Mouse (Mus musculus) liver, embryonic 12.5 days (tissue): ENCODE results near the gene Pdcd2. TPM values are rescaled to one million over a fixed set of nuclear protein-coding genes. Genes with fewer than 3 reads are reported as not detected.
"Not testable (repeated sequence)": the region's sequence is repeated elsewhere in the genome, so short reads cannot be mapped to it uniquely, and the experiment has no call there.

Source experiments
- ATAC-seq: fragments of 200-750 bp; cut with Nextera tagmentation; 2 replicates; pipeline ENCODE4 v1.8.0; 2017; ENCODE audit warnings: moderate number of reproducible peaks, mild to moderate bottlenecking, moderate library complexity
- H3K27ac ChIP-seq: fragments of 300-500 bp; sonication (generic); 2 replicates; pipeline ENCODE4 v1.5.1; 2016; ENCODE audit warnings: mild to moderate bottlenecking
- H3K27me3 ChIP-seq: fragments of 300-500 bp; sonication (generic); replicated peaks from 2 replicates; pipeline ENCODE4 v1.6.1; 2016; ENCODE audit warnings: mild to moderate bottlenecking, moderate library complexity
- H3K36me3 ChIP-seq: fragments of 300-500 bp; sonication (generic); 2 replicates; pipeline ENCODE4 v1.6.1; 2016; ENCODE audit warnings: mild to moderate bottlenecking, moderate library complexity
- H3K4me1 ChIP-seq: fragments of 300-500 bp; sonication (generic); 2 replicates; pipeline ENCODE4 v1.6.1; 2016
- H3K4me2 ChIP-seq: fragments of 300-500 bp; sonication (generic); 2 replicates; pipeline ENCODE4 v1.6.1; 2016; ENCODE audit warnings: mild to moderate bottlenecking, moderate library complexity
- H3K4me3 ChIP-seq: fragments of 300-500 bp; sonication (generic); 2 replicates; pipeline ENCODE4 v1.5.1; 2016; ENCODE audit warnings: mild to moderate bottlenecking, moderate library complexity
- H3K9ac ChIP-seq: fragments of 300-500 bp; sonication (generic); 2 replicates; pipeline ENCODE4 v1.6.1; 2016; ENCODE audit warnings: mild to moderate bottlenecking, moderate library complexity
- H3K9me3 ChIP-seq: fragments of 300-500 bp; sonication (generic); replicated peaks from 2 replicates; pipeline ENCODE4 v1.6.1; 2016; ENCODE audit warnings: mild to moderate bottlenecking, moderate library complexity
- WGBS: fragments of 180-500 bp; shearing (Covaris S2); methylation state at CpG from one replicate; pipeline ENCODE4 v1.1.7; 2016; ENCODE audit not compliant: insufficient replicate concordance; 5-methylcytosine and 5-hydroxymethylcytosine counted together
- polyA plus RNA-seq: library from polyadenylated mRNA; unstranded; fragments of >200 nt; fragmentation: Nextera tagmentation; extraction: Ambion mirVana; gene quantifications from 2 replicates; pipeline ENCODE4 v1.2.1, GENCODE M21; 2016

The Pdcd2 gene
- 39.2 and 39.8 TPM in 2 replicates for polyA plus RNA-seq

- peak within 1 kb of the TSS; percentile 88 for H3K4me2 ChIP-seq
- peak within 1 kb of the TSS; percentile 83 for H3K4me3 ChIP-seq
- H3K9ac ChIP-seq = peak within 1 kb of the TSS; percentile 88
- H3K9me3 ChIP-seq = no peaks in the 10 kb centered on the region
- H3K27ac ChIP-seq = peak within 1 kb of the TSS; percentile 86
- peak; percentile 100 for ATAC-seq
- no peaks in the 10 kb centered on the region for H3K27me3 ChIP-seq
- H3K36me3 ChIP-seq = peaks cover 34% of the 10 kb centered on the region
- WGBS = under 1% methylated on average over 55 of the region's 55 CpGs
- H3K4me1 ChIP-seq = peaks cover 24% of the 10 kb centered on the region
Measured at GRCm38 (mm10) chr17:15526986-15527810, at the start of gene Pdcd2. Gene Pdcd2, minus strand, starts transcription at chr17:15527301.

- H3K27ac ChIP-seq = no peak overlapping the region
- H3K27me3 ChIP-seq = peaks cover 51% of the 10 kb centered on the region
- 40% methylated on average over 1 of the region's 1 CpGs for WGBS
- H3K4me1 ChIP-seq = no peaks in the 10 kb centered on the region; the same call in 1 of the 2 replicates
- H3K36me3 ChIP-seq = no peaks in the 10 kb centered on the region
- no peak overlapping the region for H3K4me2 ChIP-seq
- no peak overlapping the region for H3K4me3 ChIP-seq
- no peak for ATAC-seq
- H3K9me3 ChIP-seq = no peaks in the 10 kb centered on the region
- H3K9ac ChIP-seq = no peak overlapping the region
Measured at GRCm38 (mm10) chr17:15575056-15575455, 48.0 kb upstream of the Pdcd2 start.

GRCm38 (mm10) chr17:15566908-15567307 is 39.8 kb upstream of the Pdcd2 start:
- WGBS = 55% methylated on average over 5 of the region's 5 CpGs
- no peak for ATAC-seq
- no peaks in the 10 kb centered on the region for H3K9me3 ChIP-seq
- peaks cover 11% of the 10 kb centered on the region for H3K27me3 ChIP-seq
- no peak overlapping the region for H3K4me2 ChIP-seq
- no peak overlapping the region for H3K27ac ChIP-seq
- no peaks in the 10 kb centered on the region for H3K36me3 ChIP-seq
- H3K4me3 ChIP-seq = no peak overlapping the region
- H3K4me1 ChIP-seq = peaks cover 13% of the 10 kb centered on the region
- no peak overlapping the region for H3K9ac ChIP-seq

- Histone ChIP-seq H3K4me1 (peaks cover 13% of the 10 kb centered on the region), H3K27ac (no peak overlapping the region), H3K36me3 (no peaks in the 10 kb centered on the region), H3K27me3 (peaks cover 11% of the 10 kb centered on the region), H3K9me3 (no peaks in the 10 kb centered on the region), H3K4me3 (peak overlapping the region; percentile 73), H3K9ac (no peak overlapping the region), H3K4me2 (peak overlapping the region; percentile 92)
- 42% methylated on average over 12 of the region's 12 CpGs for WGBS
- no peak for ATAC-seq
Measured at GRCm38 (mm10) chr17:15564928-15565300, 37.8 kb upstream of the Pdcd2 start.

- Histone ChIP-seq H3K27ac (peak within 1 kb of the TSS; percentile 81), H3K4me2 (peak within 1 kb of the TSS; percentile 92), H3K4me3 (peak within 1 kb of the TSS; percentile 73), H3K4me1 (peaks cover 13% of the 10 kb centered on the region), H3K9ac (peak within 1 kb of the TSS; percentile 71), H3K36me3 (no peaks in the 10 kb centered on the region), H3K9me3 (no peaks in the 10 kb centered on the region), H3K27me3 (peaks cover 11% of the 10 kb centered on the region)
- whole genome bisulfite sequencing = under 1% methylated on average over 43 of the region's 43 CpGs
- ATAC-seq = peak; percentile 99
Measured at GRCm38 (mm10) chr17:15564014-15564927, 37.2 kb upstream of the Pdcd2 start, which contains the start of gene Prdm9. Gene Prdm9, minus strand, starts transcription at chr17:15564354.

- Histone ChIP-seq H3K4me2 (no peak overlapping the region), H3K27ac (no peak overlapping the region), H3K36me3 (no peaks in the 10 kb centered on the region), H3K4me3 (no peak overlapping the region), H3K4me1 (peaks cover 11% of the 10 kb centered on the region), H3K9me3 (no peaks in the 10 kb centered on the region), H3K27me3 (peaks cover 14% of the 10 kb centered on the region), H3K9ac (no peak overlapping the region)
- WGBS = 69% methylated on average over 2 of the region's 2 CpGs
- no peak for ATAC-seq
Measured at GRCm38 (mm10) chr17:15559946-15560345, 32.8 kb upstream of the Pdcd2 start.

- ATAC-seq = no peak
- Histone ChIP-seq H3K4me1 (no peaks in the 10 kb centered on the region), H3K9ac (no peak overlapping the region), H3K27me3 (no peaks in the 10 kb centered on the region), H3K4me2 (no peak overlapping the region), H3K27ac (no peak overlapping the region), H3K36me3 (no peaks in the 10 kb centered on the region), H3K9me3 (no peaks in the 10 kb centered on the region), H3K4me3 (no peak overlapping the region)
- WGBS = 68% methylated on average over 1 of the region's 1 CpGs
Measured at GRCm38 (mm10) chr17:15549713-15550112, 22.6 kb upstream of the Pdcd2 start.

GRCm38 (mm10) chr17:15546440-15546839 is 19.3 kb upstream of the Pdcd2 start:
- Histone ChIP-seq H3K4me2 (no peak overlapping the region), H3K4me3 (no peak overlapping the region), H3K9me3 (0 out of 2 replicates have a peak, but pooled peaks cover 5% of the 10 kb centered on the region), H3K4me1 (no peaks in the 10 kb centered on the region), H3K27ac (no peak overlapping the region), H3K9ac (no peak overlapping the region), H3K36me3 (no peaks in the 10 kb centered on the region), H3K27me3 (no peaks in the 10 kb centered on the region)
- ATAC-seq = no peak
- 48% methylated on average over 4 of the region's 4 CpGs for WGBS

- H3K9ac ChIP-seq, H3K4me3 ChIP-seq, H3K27ac ChIP-seq, H3K27me3 ChIP-seq, H3K9me3 ChIP-seq, ATAC-seq, H3K4me1 ChIP-seq, H3K4me2 ChIP-seq, H3K36me3 ChIP-seq: not testable (repeated sequence)
- 41% methylated on average over 4 of the region's 4 CpGs for WGBS
Measured at GRCm38 (mm10) chr17:15543868-15544267, 16.8 kb upstream of the Pdcd2 start.

- no peak for ATAC-seq
- H3K36me3 ChIP-seq = no peaks in the 10 kb centered on the region
- no peak overlapping the region for H3K9ac ChIP-seq
- H3K27me3 ChIP-seq = peaks cover 29% of the 10 kb centered on the region
- no peaks in the 10 kb centered on the region for H3K4me1 ChIP-seq
- H3K9me3 ChIP-seq = 0 out of 2 replicates have a peak, but pooled peaks cover 5% of the 10 kb centered on the region
- no peak overlapping the region for H3K27ac ChIP-seq
- no peak overlapping the region for H3K4me2 ChIP-seq
- WGBS = 59% methylated on average over 4 of the region's 4 CpGs
- no peak overlapping the region for H3K4me3 ChIP-seq
Measured at GRCm38 (mm10) chr17:15540309-15540708, 13.2 kb upstream of the Pdcd2 start.

GRCm38 (mm10) chr17:15536457-15536904 is 9.4 kb upstream of the Pdcd2 start:
- H3K9me3 ChIP-seq = no peaks in the 10 kb centered on the region
- no peaks in the 10 kb centered on the region for H3K4me1 ChIP-seq
- 2% methylated on average over 33 of the region's 33 CpGs for WGBS
- H3K27me3 ChIP-seq = peaks cover 36% of the 10 kb centered on the region
- no peak overlapping the region for H3K27ac ChIP-seq
- no peaks in the 10 kb centered on the region for H3K36me3 ChIP-seq
- H3K9ac ChIP-seq = no peak overlapping the region
- peak overlapping the region; percentile 43 for H3K4me3 ChIP-seq
- ATAC-seq = no peak
- H3K4me2 ChIP-seq = peak overlapping the region; percentile 65

- H3K4me1 ChIP-seq = no peaks in the 10 kb centered on the region
- peak overlapping the region; percentile 43 for H3K4me3 ChIP-seq
- 10% methylated on average over 8 of the region's 8 CpGs for WGBS
- H3K27ac ChIP-seq = no peak overlapping the region
- H3K4me2 ChIP-seq = peak overlapping the region; percentile 65
- no peak for ATAC-seq
- H3K9me3 ChIP-seq = no peaks in the 10 kb centered on the region
- H3K36me3 ChIP-seq = no peaks in the 10 kb centered on the region
- peaks cover 36% of the 10 kb centered on the region for H3K27me3 ChIP-seq
- H3K9ac ChIP-seq = no peak overlapping the region
Measured at GRCm38 (mm10) chr17:15535943-15536342, 8.8 kb upstream of the Pdcd2 start.
